9 mouse cellular contexts compared by ENCODE assay signal in genomic region chr4:129967024-129968014, GRCm38 (mm10). TPM values are rescaled to one million over a fixed set of nuclear protein-coding genes. Genes with fewer than 3 reads are reported as not detected.
DNase-seq lines count a peak whose midpoint lies in the region; ATAC-seq and TF ChIP-seq lines count a peak whose summit lies in the region.
"Had no signal": no experiment of that assay in that cellular context is flagged by ENCODE, and none has a peak within 500 bp of the region (broad histone marks: within the 10 kb centered on the region; RNA-seq: fewer than 3 reads in every experiment).

No protein-coding gene starts in this region.

- H3K4me2 ChIP-seq in limb, embryonic 15.5 days: no peak overlapping the region
- H3K4me2 ChIP-seq in stomach, embryonic 16.5 days (ENCODE audit: low read depth, low read length): no peak overlapping the region
- no peak overlapping the region for H3K4me2 ChIP-seq in lung, postnatal 0 days (replicated peaks; ENCODE audit: low read depth, low read length)
- H3K4me2 ChIP-seq: liver, embryonic 15.5 days had no signal

- H3K9me3 ChIP-seq in hindbrain, embryonic 10.5 days: no peaks in the 10 kb centered on the region
- H3K9me3 ChIP-seq in limb, embryonic 15.5 days: no peaks in the 10 kb centered on the region
- no peaks in the 10 kb centered on the region for H3K9me3 ChIP-seq in stomach, embryonic 16.5 days (replicated peaks; ENCODE audit: control insufficient read depth, low read length)
- no peaks in the 10 kb centered on the region for H3K9me3 ChIP-seq in lung, postnatal 0 days (ENCODE audit: low read length)
- H3K9me3 ChIP-seq: liver, embryonic 15.5 days had no signal

- no peak overlapping the region for H3K9ac ChIP-seq in limb, embryonic 15.5 days
- H3K9ac ChIP-seq in stomach, embryonic 16.5 days (ENCODE audit: low read length): no peak overlapping the region
- H3K9ac ChIP-seq in lung, postnatal 0 days (replicated peaks; ENCODE audit: low read depth): no peak overlapping the region
- H3K9ac ChIP-seq: liver, embryonic 15.5 days had no signal

- peaks cover 44% of the 10 kb centered on the region for H3K27me3 ChIP-seq in hindbrain, embryonic 10.5 days (ENCODE audit: insufficient read depth, poor library complexity, severe bottlenecking)
- peaks cover 9% of the 10 kb centered on the region; the same call in 1 of the 2 replicates for H3K27me3 ChIP-seq in limb, embryonic 15.5 days
- H3K27me3 ChIP-seq in stomach, embryonic 16.5 days (ENCODE audit: control insufficient read depth, insufficient read depth, low read length): no peaks in the 10 kb centered on the region; the same call in 1 of the 2 replicates
- H3K27me3 ChIP-seq in lung, postnatal 0 days (replicated peaks; ENCODE audit: insufficient read depth, low read length): no peaks in the 10 kb centered on the region

- H3K4me1 ChIP-seq in hindbrain, embryonic 10.5 days (replicated peaks): peaks cover 54% of the 10 kb centered on the region
- peaks cover 13% of the 10 kb centered on the region for H3K4me1 ChIP-seq in limb, embryonic 15.5 days
- no peaks in the 10 kb centered on the region for H3K4me1 ChIP-seq in stomach, embryonic 16.5 days (ENCODE audit: control insufficient read depth, insufficient read depth, low read length)
- no peaks in the 10 kb centered on the region for H3K4me1 ChIP-seq in lung, postnatal 0 days (ENCODE audit: insufficient read depth, low read depth, low read length)
- H3K4me1 ChIP-seq: liver, embryonic 15.5 days had no signal

- 35% methylated on average over 13 of the region's 13 CpGs for WGBS in hindbrain, embryonic 10.5 days
- 49% methylated on average over 13 of the region's 13 CpGs for WGBS in limb, embryonic 15.5 days
- 47% methylated on average over 13 of the region's 13 CpGs for WGBS in stomach, embryonic 16.5 days
- 41% methylated on average over 12 of the region's 13 CpGs for WGBS in lung, postnatal 0 days

- DNase-seq in cerebellum, adult 8-10 months: no peak
- DNase-seq in cerebellum, postnatal 25 days: peak; percentile 67 to 74
- DNase-seq in hindbrain, embryonic 10.5 days (ENCODE audit: low spot score): peak; percentile 65
- DNase-seq in lung, postnatal 0 days (ENCODE audit: low spot score): no peak
- DNase-seq in ovary, postnatal 14 days (ENCODE audit: low spot score): no peak

- TF ChIP-seq CTCF in lung, postnatal 0 days (IDR thresholded peaks at IDR 0.05): no peak

- peak overlapping the region; percentile 18 for H3K4me3 ChIP-seq in hindbrain, embryonic 10.5 days
- H3K4me3 ChIP-seq in limb, embryonic 15.5 days: no peak overlapping the region
- H3K4me3 ChIP-seq in stomach, embryonic 16.5 days (replicated peaks; ENCODE audit: low read length): no peak overlapping the region
- H3K4me3 ChIP-seq in lung, postnatal 0 days (ENCODE audit: low read depth, low read length): no peak overlapping the region
- H3K4me3 ChIP-seq: liver, embryonic 15.5 days had no signal

- no peaks in the 10 kb centered on the region for H3K36me3 ChIP-seq in hindbrain, embryonic 10.5 days
- no peaks in the 10 kb centered on the region for H3K36me3 ChIP-seq in limb, embryonic 15.5 days
- no peaks in the 10 kb centered on the region for H3K36me3 ChIP-seq in stomach, embryonic 16.5 days (ENCODE audit: control insufficient read depth, insufficient read depth, low read length)
- H3K36me3 ChIP-seq in lung, postnatal 0 days (ENCODE audit: insufficient read depth, low read length): no peaks in the 10 kb centered on the region
- H3K36me3 ChIP-seq: liver, embryonic 15.5 days had no signal

- ATAC-seq in cerebellum, adult (ENCODE audit: insufficient number of reproducible peaks, low FRiP score, low TSS enrichment): 0 out of 2 replicates have a peak, but pooled peaks have one; percentile 36
- ATAC-seq in limb, embryonic 15.5 days (ENCODE audit: insufficient number of reproducible peaks, low FRiP score, low TSS enrichment, low read depth): peak; percentile 59; the same call in 1 of the 2 replicates
- peak; percentile 27; the same call in 1 of the 2 replicates for ATAC-seq in stomach, embryonic 16.5 days (ENCODE audit: insufficient read depth, low FRiP score)
- no peak for ATAC-seq in lung, postnatal 0 days

- peak overlapping the region; percentile 85 for H3K27ac ChIP-seq in hindbrain, embryonic 10.5 days
- no peak overlapping the region for H3K27ac ChIP-seq in limb, embryonic 15.5 days
- no peak overlapping the region for H3K27ac ChIP-seq in stomach, embryonic 16.5 days (ENCODE audit: low read length)
- H3K27ac ChIP-seq in lung, postnatal 0 days (ENCODE audit: low read length): no peak overlapping the region
- H3K27ac ChIP-seq: liver, embryonic 15.5 days had no signal

- TF ChIP-seq EP300 in lung, postnatal 0 days (IDR thresholded peaks at IDR 0.05): no peak

RNA-seq across cellular contexts. Expression of gene Adgrb2, which starts 17.4 kb away (rescaled TPM):
- 2.0 and 3.1 TPM in 2 replicates for polyA plus RNA-seq in hindbrain, embryonic 10.5 days (2016; fragmentation: Nextera tagmentation; extraction: Ambion mirVana)
- 3.6 and 4.7 TPM in 2 replicates for polyA plus RNA-seq in limb, embryonic 15.5 days (2015; fragmentation: Nextera tagmentation; extraction: Ambion mirVana)
- polyA plus RNA-seq in stomach, embryonic 16.5 days (2015; fragmentation: Nextera tagmentation; extraction: Ambion mirVana): 1.6 and 1.9 TPM in 2 replicates
- 0.21 and 0.33 TPM in 2 replicates for polyA plus RNA-seq in lung, postnatal 0 days (2015; fragmentation: Nextera tagmentation; extraction: Ambion mirVana)

RNA-seq across cellular contexts. Expression of gene Spocd1, which starts 38.3 kb away (rescaled TPM):
- 0.05 TPM in 1 of 2 replicates, not detected in the other for polyA plus RNA-seq in hindbrain, embryonic 10.5 days (2016; fragmentation: Nextera tagmentation; extraction: Ambion mirVana)
- 0.07 and 0.08 TPM in 2 replicates for polyA plus RNA-seq in limb, embryonic 15.5 days (2015; fragmentation: Nextera tagmentation; extraction: Ambion mirVana)
- not detected in 2 replicates for polyA plus RNA-seq in stomach, embryonic 16.5 days (2015; fragmentation: Nextera tagmentation; extraction: Ambion mirVana)
- polyA plus RNA-seq in lung, postnatal 0 days (2015; fragmentation: Nextera tagmentation; extraction: Ambion mirVana): not detected in 2 replicates
- polyA plus RNA-seq: liver, embryonic 15.5 days had no signal

Comparison
In these comparisons a context has a peak if more than half of its experiments do, and no peak if none do; other contexts are left out.
1. DNase-seq: peak in cerebellum, postnatal 25 days (2 of 2) and hindbrain, embryonic 10.5 days (single experiment); none in cerebellum, adult 8-10 months (single experiment), lung, postnatal 0 days (single experiment) and ovary, postnatal 14 days (single experiment).